Mouse (Mus musculus) liver, adult 2 months (tissue): ENCODE measurements around the gene Fbln2.

Experiments used
- CTCF ChIP-seq: fragments of 200-500 bp; IDR thresholded peaks from 2 replicates; pipeline ENCODE4 v1.5.1; 2011; ENCODE audit warnings: low read depth, low read length, control low read depth
- POLR2A ChIP-seq: fragments of 200-500 bp; IDR thresholded peaks from 2 replicates; pipeline ENCODE4 v1.6.1; 2011; ENCODE audit warnings: low read length, control low read depth; ENCODE audit not compliant: insufficient read depth; ENCODE audit errors: extremely low read depth

DNA sequence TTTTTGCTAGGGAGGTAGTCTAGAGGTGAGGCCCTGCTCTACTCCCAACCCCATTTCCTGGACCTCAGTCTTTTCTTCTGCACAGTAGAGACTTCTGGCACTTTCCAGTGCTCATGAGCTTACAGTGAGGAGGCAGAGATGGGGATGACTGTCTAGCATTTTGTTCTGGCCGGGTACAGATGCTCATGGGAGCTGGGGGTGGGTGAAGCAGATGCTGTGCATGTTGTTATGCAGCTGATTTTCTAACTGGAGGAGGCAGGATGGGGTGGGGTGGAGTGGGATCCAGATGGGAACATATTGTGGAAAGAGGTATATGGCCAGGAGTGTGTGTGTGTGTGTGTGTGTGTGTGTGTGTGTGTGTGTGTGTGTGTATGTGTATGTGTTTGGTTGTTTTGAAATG, 3.2 kb downstream of the Fbln2 start:
- TF ChIP-seq CTCF (no peak), POLR2A (no peak)
